Mouse (Mus musculus): ENCODE results near the gene Serpina11. TPM values are rescaled to one million over a fixed set of nuclear protein-coding genes. Genes with fewer than 3 reads are reported as not detected.

Gene Serpina11
- 0.84 TPM in 2 replicates for polyA plus RNA-seq (2012; rRNA removed)

DNA sequence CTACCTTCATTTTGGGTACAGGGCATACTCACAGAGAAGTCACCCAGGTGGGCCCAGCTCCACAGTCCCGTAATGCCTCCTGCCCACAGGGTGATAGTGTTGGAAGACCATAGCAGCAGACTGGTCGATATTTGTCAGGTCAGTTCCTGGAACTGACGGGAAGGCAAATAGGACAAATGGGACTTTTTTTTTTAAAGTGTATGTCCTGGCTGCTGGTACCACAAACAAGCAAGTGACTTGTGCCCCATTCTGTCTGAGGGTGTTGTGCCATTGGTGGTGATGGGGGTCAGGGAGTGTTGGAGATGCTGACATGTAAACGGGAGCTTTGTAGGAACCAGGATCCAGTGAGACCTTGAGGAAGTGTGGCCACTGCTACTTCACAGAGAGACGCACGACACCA, at the start of gene Serpina11:
Gene Serpina11 (minus strand): TSS at position 101 of the 400 bp plus-strand sequence.
- Histone ChIP-seq H3K4me3 (ENCODE audit: control insufficient read depth, insufficient read depth, low read length) (no peak within 1 kb of the TSS), H3K27ac (ENCODE audit: control insufficient read depth, insufficient read depth, low read length) (no peak within 1 kb of the TSS), H3K27me3 (ENCODE audit: control insufficient read depth, insufficient read depth, low read length) (no peaks in the 10 kb centered on the region), H3K4me1 (replicated peaks; ENCODE audit: control insufficient read depth, insufficient read depth, low read length) (peaks cover 3% of the 10 kb centered on the region; the same call in 1 of the 2 replicates), H3K36me3 (ENCODE audit: control insufficient read depth, insufficient read depth, low read length) (no peaks in the 10 kb centered on the region)
- no peak for DNase-seq
- TF ChIP-seq CTCF (IDR thresholded peaks at IDR 0.05; ENCODE audit: borderline replicate concordance, control insufficient read depth, extremely low read depth, insufficient read depth, low read length, poor library complexity) (no peak), POLR2A (IDR thresholded peaks at IDR 0.05; ENCODE audit: control insufficient read depth, extremely low read depth, insufficient read depth, low read length, poor library complexity) (no peak)
- 93% methylated on average over 6 of the region's 6 CpGs for WGBS

DNA sequence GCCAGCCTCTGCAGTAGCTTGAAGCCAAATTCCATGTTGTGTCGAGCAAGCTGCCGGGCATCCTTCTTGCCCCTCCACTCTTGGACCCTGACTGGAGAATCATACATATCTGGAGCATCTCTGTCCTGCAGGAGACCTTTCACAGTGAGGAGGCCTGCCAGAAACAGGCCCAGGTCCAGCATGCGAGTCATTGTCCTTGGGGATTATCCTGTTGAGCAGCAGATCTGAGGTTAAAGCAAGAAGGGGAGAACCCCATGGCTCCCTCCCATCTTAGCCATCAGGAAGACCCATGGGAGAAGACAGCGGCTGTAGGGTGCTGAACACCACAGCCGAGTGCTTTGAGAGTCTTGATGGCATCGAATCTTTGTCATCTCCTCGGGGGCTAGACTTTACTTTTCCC, 48.4 kb upstream of the Serpina11 start:
- no peak for DNase-seq
- H3K36me3 ChIP-seq (ENCODE audit: control insufficient read depth, insufficient read depth, low read length), result no peaks in the 10 kb centered on the region
- no peak overlapping the region for H3K4me3 ChIP-seq (ENCODE audit: control insufficient read depth, insufficient read depth, low read length)
- no peaks in the 10 kb centered on the region for H3K27me3 ChIP-seq (ENCODE audit: control insufficient read depth, insufficient read depth, low read length)
- WGBS, result 95% methylated on average over 7 of the region's 7 CpGs
- H3K4me1 ChIP-seq (replicated peaks; ENCODE audit: control insufficient read depth, insufficient read depth, low read length), result no peaks in the 10 kb centered on the region
- TF ChIP-seq CTCF (IDR thresholded peaks at IDR 0.05; ENCODE audit: borderline replicate concordance, control insufficient read depth, extremely low read depth, insufficient read depth, low read length, poor library complexity) (no peak), POLR2A (IDR thresholded peaks at IDR 0.05; ENCODE audit: control insufficient read depth, extremely low read depth, insufficient read depth, low read length, poor library complexity) (no peak)
- no peak overlapping the region for H3K27ac ChIP-seq (ENCODE audit: control insufficient read depth, insufficient read depth, low read length)

DNA sequence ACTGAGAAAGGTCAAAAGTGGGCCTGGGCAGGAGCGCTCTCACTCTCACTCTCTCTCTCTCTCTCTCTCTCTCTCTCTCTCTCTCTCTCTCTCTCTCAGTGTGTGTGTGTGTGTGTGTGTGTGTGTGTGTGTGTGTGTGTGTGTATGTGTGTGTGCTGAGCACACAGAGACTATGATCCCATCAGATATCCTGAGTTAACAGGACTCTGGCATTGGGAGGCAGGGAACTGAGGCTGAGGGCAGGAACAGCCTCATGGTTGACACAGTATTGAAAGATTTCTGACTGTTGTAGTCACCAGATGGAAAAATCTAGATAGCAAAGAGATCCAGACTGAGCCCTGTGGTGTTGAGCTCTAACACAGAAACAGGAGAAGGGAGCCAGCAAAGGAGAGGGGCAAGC, 44.0 kb upstream of the Serpina11 start:
- Histone ChIP-seq H3K4me3 (ENCODE audit: control insufficient read depth, insufficient read depth, low read length) (no peak overlapping the region), H3K4me1 (replicated peaks; ENCODE audit: control insufficient read depth, insufficient read depth, low read length) (no peaks in the 10 kb centered on the region), H3K36me3 (ENCODE audit: control insufficient read depth, insufficient read depth, low read length) (no peaks in the 10 kb centered on the region), H3K27ac (ENCODE audit: control insufficient read depth, insufficient read depth, low read length) (no peak overlapping the region), H3K27me3 (ENCODE audit: control insufficient read depth, insufficient read depth, low read length) (no peaks in the 10 kb centered on the region)
- WGBS, result 85% methylated on average over 1 of the region's 1 CpGs
- TF ChIP-seq CTCF (IDR thresholded peaks at IDR 0.05; ENCODE audit: borderline replicate concordance, control insufficient read depth, extremely low read depth, insufficient read depth, low read length, poor library complexity) (no peak), POLR2A (IDR thresholded peaks at IDR 0.05; ENCODE audit: control insufficient read depth, extremely low read depth, insufficient read depth, low read length, poor library complexity) (no peak)
- DNase-seq, result no peak

DNA sequence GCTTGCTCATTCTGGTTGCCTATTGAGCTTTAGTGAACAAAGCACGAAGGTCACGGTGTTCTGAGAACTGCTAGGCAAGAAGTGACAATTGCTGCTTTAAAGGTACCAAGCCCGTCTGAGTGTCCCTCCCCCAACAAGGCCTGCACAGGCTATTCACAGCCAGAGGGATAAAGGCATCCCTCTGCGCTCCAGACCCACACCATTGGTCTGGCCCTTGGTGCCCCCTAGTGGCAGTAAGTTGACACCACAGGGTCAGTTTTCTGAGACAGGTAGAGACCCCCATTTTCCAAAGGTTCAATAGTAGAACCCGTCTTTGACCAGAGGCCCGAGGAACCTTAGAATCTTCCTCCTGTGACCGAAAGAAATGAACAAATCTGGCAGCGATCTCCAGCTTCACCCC, 40.2 kb upstream of the Serpina11 start:
- no peaks in the 10 kb centered on the region for H3K27me3 ChIP-seq (ENCODE audit: control insufficient read depth, insufficient read depth, low read length)
- no peak overlapping the region for H3K27ac ChIP-seq (ENCODE audit: control insufficient read depth, insufficient read depth, low read length)
- H3K4me1 ChIP-seq (replicated peaks; ENCODE audit: control insufficient read depth, insufficient read depth, low read length), result no peaks in the 10 kb centered on the region
- WGBS, result 53% methylated on average over 8 of the region's 8 CpGs
- no peaks in the 10 kb centered on the region for H3K36me3 ChIP-seq (ENCODE audit: control insufficient read depth, insufficient read depth, low read length)
- peak; percentile 16 for DNase-seq
- H3K4me3 ChIP-seq (ENCODE audit: control insufficient read depth, insufficient read depth, low read length), result no peak overlapping the region
- TF ChIP-seq CTCF (IDR thresholded peaks at IDR 0.05; ENCODE audit: borderline replicate concordance, control insufficient read depth, extremely low read depth, insufficient read depth, low read length, poor library complexity) (peak; percentile 31; the same call in 1 of the 2 replicates), POLR2A (IDR thresholded peaks at IDR 0.05; ENCODE audit: control insufficient read depth, extremely low read depth, insufficient read depth, low read length, poor library complexity) (no peak)

DNA sequence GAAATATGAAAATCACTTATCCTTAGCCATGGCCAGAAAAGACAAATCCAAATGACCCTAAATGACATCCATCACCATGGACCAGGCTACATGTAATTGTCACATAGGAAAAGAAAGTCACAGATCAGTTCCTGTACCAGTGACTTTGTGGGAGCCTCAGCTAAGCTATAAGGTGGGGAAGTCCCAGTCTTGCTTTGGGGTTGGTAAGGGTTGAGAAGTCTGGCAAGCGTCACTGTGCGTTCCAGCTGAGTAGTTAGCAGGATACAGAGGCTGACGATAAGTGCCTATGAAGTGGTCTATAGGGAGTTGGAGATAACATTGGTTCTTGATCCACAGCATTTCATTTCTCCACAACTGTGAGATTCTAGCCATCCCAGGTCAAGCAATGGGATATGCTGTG, 25.5 kb upstream of the Serpina11 start:
- Histone ChIP-seq H3K27me3 (ENCODE audit: control insufficient read depth, insufficient read depth, low read length) (no peaks in the 10 kb centered on the region), H3K36me3 (ENCODE audit: control insufficient read depth, insufficient read depth, low read length) (no peaks in the 10 kb centered on the region), H3K27ac (ENCODE audit: control insufficient read depth, insufficient read depth, low read length) (no peak overlapping the region), H3K4me3 (ENCODE audit: control insufficient read depth, insufficient read depth, low read length) (no peak overlapping the region), H3K4me1 (replicated peaks; ENCODE audit: control insufficient read depth, insufficient read depth, low read length) (no peaks in the 10 kb centered on the region)
- 60% methylated on average over 3 of the region's 3 CpGs for WGBS
- TF ChIP-seq CTCF (IDR thresholded peaks at IDR 0.05; ENCODE audit: borderline replicate concordance, control insufficient read depth, extremely low read depth, insufficient read depth, low read length, poor library complexity) (no peak), POLR2A (IDR thresholded peaks at IDR 0.05; ENCODE audit: control insufficient read depth, extremely low read depth, insufficient read depth, low read length, poor library complexity) (no peak)
- no peak for DNase-seq

DNA sequence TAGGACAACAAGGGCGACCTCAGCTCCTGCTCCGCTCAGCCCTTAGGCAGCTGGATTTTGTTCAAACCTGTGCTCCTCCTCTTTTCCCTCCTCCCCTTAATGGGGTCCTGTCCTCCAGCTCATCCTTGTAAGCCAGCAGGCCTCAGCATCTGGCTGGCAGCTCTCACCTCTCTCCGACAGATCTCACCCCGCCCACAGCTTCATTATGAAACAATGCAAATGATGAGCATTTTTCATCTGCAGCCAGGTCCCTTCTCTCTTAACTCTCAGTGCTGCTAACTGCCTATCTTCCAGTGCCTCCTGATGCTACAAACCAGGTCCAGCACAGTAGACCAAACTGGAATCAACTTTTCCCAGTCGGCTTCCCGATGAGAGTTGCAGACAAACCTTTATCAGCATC, 23.9 kb upstream of the Serpina11 start, which contains the start of gene Serpina9:
Gene Serpina9 (minus strand): TSS at position 136 of the 400 bp plus-strand sequence.
- Histone ChIP-seq H3K27me3 (ENCODE audit: control insufficient read depth, insufficient read depth, low read length) (no peaks in the 10 kb centered on the region), H3K4me1 (replicated peaks; ENCODE audit: control insufficient read depth, insufficient read depth, low read length) (no peaks in the 10 kb centered on the region), H3K4me3 (ENCODE audit: control insufficient read depth, insufficient read depth, low read length) (no peak within 1 kb of the TSS), H3K27ac (ENCODE audit: control insufficient read depth, insufficient read depth, low read length) (no peak within 1 kb of the TSS), H3K36me3 (ENCODE audit: control insufficient read depth, insufficient read depth, low read length) (no peaks in the 10 kb centered on the region)
- no peak for DNase-seq
- TF ChIP-seq CTCF (IDR thresholded peaks at IDR 0.05; ENCODE audit: borderline replicate concordance, control insufficient read depth, extremely low read depth, insufficient read depth, low read length, poor library complexity) (no peak), POLR2A (IDR thresholded peaks at IDR 0.05; ENCODE audit: control insufficient read depth, extremely low read depth, insufficient read depth, low read length, poor library complexity) (no peak)
- WGBS, result 92% methylated on average over 6 of the region's 6 CpGs

DNA sequence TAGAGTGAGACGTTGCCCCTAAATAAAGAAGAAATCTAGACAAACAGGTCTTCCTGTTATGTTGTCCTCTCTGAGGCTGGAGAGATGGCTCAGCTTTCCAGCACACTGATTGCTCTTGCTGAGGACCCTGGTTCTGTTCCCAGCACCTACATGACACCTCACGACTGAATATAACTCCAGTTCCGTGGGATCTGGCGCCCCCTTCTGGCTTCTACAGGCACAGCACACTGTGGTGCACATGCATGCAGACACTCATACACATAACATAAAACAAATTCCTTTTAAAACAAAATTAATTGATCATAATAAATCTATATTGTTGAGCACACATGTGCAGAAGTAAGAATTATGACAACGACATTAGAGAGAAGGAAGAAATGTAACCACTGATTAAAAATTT, 14.9 kb upstream of the Serpina11 start:
- DNase-seq, result no peak
- TF ChIP-seq CTCF (IDR thresholded peaks at IDR 0.05; ENCODE audit: borderline replicate concordance, control insufficient read depth, extremely low read depth, insufficient read depth, low read length, poor library complexity), result no peak
- no peak for TF ChIP-seq POLR2A (IDR thresholded peaks at IDR 0.05; ENCODE audit: control insufficient read depth, extremely low read depth, insufficient read depth, low read length, poor library complexity)
- H3K27me3 ChIP-seq (ENCODE audit: control insufficient read depth, insufficient read depth, low read length), result no peaks in the 10 kb centered on the region
- no peaks in the 10 kb centered on the region; the same call in 1 of the 2 replicates for H3K4me1 ChIP-seq (replicated peaks; ENCODE audit: control insufficient read depth, insufficient read depth, low read length)
- WGBS, result 93% methylated on average over 5 of the region's 5 CpGs
- no peaks in the 10 kb centered on the region for H3K36me3 ChIP-seq (ENCODE audit: control insufficient read depth, insufficient read depth, low read length)
- H3K27ac ChIP-seq (ENCODE audit: control insufficient read depth, insufficient read depth, low read length), result no peak overlapping the region
- H3K4me3 ChIP-seq (ENCODE audit: control insufficient read depth, insufficient read depth, low read length), result no peak overlapping the region
